Mouse (Mus musculus) ES-Bruce4 (cell line): ENCODE results near the gene Rap1gap2.
"Not testable (repeated sequence)": the region's sequence is repeated elsewhere in the genome, so short reads cannot be mapped to it uniquely, and the experiment has no call there.

Experiments used
- CTCF ChIP-seq: IDR thresholded peaks from one replicate; pipeline ENCODE4 v1.8.1; 2011; ENCODE audit warnings: low read depth, low read length
- POLR2A ChIP-seq: IDR thresholded peaks from one replicate; pipeline ENCODE4 v1.8.1; 2011; ENCODE audit warnings: low read length; ENCODE audit not compliant: insufficient read depth

GRCm38 (mm10) chr11:74581333-74581732, 29.4 kb downstream of the Rap1gap2 start:
- TF ChIP-seq POLR2A, result not testable (repeated sequence)
- peak; percentile 59 for TF ChIP-seq CTCF
